Mouse (Mus musculus): ENCODE data around the gene Rbfox1.

The Rbfox1 gene

DNA sequence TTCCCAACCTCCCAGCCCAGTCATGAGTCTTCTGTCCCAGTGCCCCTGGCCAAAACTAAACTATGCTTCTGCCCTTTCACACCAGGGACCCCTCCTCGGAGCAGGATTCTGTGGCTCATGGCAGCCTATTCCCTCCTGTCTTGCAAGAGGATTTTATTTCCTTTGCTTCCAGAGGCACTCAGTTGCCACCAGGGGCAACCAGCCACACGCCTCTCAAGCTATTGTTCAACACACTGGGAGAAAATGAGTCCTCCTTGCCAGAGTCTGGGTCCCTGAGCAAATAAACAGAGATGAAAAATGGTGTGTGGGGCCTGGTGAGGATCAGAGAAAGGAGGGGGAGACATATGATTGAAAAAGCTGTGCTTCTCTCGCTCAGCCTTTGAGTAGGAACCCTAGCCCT is 327.8 kb downstream of the Rbfox1 start:
- in situ Hi-C loops (cut with MseI, MboI), result no loop called here

DNA sequence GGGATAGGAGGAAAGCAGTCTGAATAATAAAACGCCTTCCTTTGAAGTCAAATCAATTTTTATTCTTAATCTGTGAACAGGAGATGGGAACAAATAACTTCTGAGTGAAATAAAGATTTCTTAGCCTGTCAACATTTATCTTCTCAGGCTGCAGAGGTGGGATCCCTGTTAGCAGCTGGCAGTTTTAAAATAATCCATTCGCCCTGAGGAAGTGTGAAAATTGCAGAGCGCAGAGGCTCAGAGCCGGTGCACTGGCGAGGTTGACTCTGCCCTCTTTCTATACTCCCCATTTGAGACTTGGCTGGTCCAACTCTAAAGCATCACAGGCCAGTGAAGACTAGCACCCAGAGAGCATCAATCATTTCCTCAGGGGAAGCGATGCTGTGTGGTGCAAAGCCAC is 342.3 kb downstream of the Rbfox1 start:
- in situ Hi-C loops (cut with MseI, MboI), result no loop called here

DNA sequence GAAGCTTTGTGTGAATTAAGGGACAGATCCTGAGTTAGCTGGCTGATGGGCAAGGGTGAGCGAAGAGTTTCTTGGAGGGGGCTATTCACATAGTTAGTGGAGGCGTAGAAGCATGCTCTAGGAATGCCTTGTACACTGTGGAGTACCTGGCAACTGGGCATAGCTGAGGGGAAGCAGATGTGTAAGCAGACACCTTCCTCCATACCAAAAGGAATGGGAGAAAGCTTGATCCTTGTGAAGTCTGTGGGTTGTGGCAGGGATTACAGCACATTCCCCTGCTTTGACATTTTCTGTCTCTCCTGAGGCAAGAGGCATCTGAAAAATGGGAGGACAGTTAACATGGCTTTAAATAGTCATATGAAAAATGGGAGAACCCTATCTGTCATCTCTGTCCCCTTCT is 347.8 kb downstream of the Rbfox1 start:
- in situ Hi-C loops (cut with MseI, MboI), result no loop called here

DNA sequence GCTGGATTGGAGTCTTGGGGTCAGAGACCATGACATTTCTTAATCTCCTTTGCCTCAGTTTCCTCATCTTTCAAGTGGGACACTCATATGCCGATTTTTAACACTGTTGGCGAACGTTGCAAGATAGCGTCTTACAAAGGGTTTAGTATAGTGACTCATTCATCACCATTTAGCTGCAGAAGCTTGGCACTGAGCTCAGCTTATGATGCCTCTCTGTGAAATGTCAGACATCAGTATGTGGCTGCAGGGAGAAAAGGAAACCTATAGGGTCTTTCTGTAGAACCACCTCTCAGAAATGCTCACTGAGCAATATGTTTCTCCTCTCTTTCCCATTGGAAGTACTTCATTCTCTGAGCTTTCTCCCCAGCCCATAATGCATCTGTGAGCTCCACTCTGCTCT is 356.2 kb downstream of the Rbfox1 start:
- in situ Hi-C loops (cut with MseI, MboI), result no loop called here

DNA sequence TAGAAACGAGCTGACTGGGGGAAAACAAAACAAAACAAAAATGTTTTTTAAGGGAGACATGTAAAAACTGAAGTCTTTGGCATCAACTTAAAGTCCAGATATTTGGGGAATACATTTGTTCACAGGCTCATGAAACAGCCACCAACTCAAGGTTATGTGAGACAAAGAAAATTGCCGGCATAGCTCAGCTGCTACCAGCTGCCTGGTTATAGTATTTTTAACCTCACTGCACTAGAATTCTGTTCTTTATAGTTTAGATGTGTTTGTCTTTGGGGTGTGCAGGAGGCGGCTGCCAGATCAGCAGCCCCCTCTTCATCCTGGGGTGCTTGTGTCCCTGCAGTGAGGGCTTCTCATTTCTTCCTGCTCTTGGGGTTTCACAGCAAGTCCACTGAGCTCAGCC is 357.3 kb downstream of the Rbfox1 start:
- in situ Hi-C loops (cut with MseI, MboI), result no loop called here

DNA sequence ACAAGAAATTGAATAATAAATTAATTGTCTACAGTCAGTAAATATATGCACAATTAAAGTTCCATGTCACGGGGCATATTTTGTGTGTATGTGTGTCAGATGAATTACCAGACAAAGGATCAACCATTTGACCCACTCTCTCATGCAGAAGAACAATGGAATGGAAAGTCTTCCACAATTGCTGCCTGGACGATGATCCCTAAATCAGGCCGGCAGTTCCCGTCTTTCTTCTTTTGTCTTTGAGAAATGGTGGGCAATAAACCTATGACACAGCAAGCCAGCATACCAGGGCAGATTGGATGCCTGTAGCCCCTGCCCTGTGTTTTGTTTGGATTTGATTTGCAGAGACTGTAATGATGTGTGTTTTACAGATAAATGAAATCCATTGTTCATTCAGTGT is 362.4 kb downstream of the Rbfox1 start:
- in situ Hi-C loops (cut with MseI, MboI), result no loop called here

DNA sequence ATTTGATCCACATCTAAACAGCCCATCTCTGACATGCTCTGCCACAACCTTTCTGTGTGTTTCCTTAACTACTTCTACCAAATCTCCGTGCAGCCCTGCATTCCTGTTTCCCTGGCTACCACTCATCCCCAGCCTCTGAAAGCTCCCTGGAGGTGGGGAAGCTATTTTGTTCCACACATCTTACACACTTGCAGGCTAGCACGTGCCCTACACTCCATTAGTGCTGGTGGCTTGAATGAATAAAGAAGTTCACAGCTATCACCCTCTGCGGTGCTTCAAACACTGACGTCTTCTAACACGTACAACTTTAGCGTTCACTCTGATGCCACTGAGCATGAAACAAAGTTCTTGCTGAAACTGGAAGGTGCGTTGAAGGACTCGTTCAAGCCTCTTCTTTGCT is 379.4 kb downstream of the Rbfox1 start:
- in situ Hi-C loops (cut with MseI, MboI), result no loop called here

DNA sequence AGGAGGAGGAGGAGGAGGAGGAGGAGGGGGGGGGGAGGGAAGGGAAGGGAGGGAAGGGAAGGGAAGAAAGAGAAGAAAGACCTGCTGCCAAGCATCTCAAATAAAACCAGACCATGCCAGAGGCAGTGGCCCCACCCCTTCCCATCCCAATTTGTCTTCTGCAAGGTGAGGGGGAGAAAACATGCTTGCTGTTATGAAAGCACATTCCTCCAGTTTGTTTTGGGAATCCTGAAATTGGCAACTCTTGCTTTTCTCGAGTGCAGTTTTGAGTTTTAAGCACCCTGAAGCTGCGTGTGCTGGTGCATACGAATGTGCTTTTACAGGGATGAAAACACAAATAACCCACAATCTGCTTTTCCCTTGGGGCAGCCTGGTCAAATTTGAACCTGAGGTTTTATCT is 380.5 kb downstream of the Rbfox1 start:
- in situ Hi-C loops (cut with MseI, MboI), result no loop called here

DNA sequence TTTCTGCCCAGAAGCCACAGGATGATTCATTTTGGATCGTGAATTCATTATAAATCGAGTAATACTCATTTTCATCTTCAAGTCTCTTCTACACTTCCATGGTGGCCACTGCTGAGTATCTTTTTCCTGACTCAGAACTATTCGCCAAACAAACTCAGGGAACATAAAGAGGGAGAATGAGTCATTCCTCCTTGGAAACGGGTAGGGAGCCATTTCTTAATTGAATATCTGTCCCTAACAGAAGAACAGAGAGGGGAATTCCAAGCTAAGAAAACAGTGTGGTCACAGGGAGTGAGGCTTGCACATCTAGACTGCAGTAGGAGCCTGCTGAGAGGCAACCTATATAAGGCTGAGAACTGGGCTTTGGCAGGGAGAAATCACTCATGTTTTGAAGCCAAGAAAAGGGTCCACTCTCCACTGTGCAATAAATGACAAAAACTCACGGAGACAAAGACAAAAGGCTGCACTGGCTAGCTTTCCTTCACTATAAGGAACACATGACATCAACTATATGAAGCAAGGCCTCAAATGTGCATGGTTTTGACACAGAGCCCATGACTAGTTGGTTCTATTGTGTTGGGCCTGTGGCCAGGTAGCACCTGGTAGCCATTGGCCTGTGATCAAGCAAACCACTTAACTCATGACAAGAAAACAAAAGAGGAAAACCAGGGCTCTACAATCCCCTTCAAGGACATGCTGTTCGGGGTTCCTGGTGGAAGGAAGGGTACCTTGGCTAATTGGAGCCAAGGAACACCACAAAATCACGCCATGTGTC is 386.6 kb downstream of the Rbfox1 start:
- in situ Hi-C loops (cut with MseI, MboI), result no loop called here

DNA sequence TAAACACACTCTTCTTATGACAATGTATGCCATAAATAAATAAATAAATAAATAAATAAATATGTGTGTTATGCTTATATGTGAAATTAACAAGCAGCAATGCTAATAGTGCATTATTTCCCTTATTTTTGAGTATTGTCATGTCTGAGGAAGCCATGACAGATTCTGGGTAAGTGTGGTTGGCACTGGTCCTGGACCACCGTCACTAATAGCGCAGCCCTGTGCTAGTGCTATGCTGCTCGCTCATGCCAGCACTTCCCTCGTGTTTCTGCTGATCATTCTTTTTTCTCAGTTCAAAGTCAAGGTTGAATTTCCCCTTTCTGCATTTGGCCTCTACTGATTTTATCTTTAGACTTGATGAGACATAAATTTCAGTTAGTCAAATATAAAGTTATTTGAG is 398.3 kb downstream of the Rbfox1 start:
- in situ Hi-C loops (cut with MseI, MboI), result no loop called here

DNA sequence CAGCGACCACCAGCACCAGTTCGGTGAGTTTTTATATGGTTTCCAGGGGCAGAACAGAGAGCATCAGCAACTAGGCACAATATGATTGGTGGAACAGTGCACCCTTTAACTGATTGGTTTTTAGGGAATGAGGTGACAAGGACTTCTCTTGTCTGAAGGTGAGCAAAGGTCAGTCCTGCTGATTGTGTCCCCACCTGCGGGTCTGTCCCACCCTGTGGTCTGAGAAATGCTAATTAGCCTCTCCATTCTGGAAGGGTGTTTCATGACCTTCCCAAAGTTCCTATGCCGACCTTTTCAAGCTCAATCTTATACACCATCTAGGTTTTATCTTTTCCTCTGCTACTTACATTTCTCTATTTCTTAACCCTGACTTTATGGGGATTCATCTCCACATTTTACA is 399.2 kb downstream of the Rbfox1 start:
- in situ Hi-C loops (cut with MseI, MboI), result no loop called here

DNA sequence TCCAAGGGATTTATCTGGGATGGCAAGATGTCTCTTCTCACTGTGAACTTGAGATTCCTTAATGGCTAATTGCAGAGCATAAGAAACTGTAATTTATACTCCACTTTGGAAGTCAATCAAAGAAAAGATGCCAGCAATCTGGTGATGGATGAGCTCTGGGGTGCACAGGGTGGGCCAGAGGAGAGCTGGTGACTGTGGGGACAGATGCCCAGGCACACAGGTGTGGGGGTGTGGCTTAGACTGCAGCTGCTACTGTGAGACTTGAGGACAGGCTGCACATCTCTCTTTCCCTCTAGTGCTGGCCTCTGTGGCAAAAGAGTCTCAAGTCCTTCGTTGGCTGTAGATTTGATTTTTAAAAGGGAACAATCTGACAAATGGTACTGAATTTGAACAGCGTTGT is 402.5 kb downstream of the Rbfox1 start:
- in situ Hi-C loops (cut with MseI, MboI), result no loop called here

DNA sequence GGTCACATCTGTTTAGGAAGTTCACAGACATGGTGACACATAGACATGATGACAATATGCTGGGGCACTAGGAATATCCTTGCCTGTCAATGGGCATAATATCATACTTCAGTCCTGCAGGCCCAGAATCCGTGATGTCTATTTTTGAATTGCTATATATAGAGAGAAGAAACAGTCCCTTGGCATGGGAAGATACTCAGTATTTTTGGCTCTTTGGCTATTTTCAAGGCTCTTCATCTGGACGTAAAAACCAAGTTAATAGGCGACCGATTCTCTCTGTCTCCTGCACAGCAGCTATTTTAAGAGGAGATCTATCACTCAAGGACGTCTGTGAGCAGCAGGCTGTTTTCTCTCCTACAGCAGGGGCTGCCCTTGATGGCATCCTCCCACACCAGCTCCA is 415.0 kb downstream of the Rbfox1 start:
- in situ Hi-C loops (cut with MseI, MboI), result no loop called here

DNA sequence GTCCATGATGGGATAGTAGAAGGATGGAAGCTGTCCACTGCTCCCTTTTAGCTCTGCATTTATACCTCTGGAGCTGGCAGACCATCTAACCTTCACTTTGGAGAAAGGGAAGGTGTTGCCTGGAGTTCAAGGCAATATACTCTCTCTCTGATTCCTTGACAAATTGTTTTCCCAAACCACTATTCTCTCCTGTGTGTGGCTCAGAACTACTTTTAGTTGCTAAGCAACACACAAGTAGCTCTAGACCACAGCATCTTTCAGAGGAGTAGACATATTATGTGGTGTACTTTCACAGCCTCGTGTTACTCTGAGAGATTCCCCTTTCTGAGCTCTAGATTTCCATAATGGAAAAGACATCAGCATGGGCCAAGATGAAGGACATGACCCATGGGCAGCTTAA is 417.9 kb downstream of the Rbfox1 start:
- in situ Hi-C loops (cut with MseI, MboI), result no loop called here

DNA sequence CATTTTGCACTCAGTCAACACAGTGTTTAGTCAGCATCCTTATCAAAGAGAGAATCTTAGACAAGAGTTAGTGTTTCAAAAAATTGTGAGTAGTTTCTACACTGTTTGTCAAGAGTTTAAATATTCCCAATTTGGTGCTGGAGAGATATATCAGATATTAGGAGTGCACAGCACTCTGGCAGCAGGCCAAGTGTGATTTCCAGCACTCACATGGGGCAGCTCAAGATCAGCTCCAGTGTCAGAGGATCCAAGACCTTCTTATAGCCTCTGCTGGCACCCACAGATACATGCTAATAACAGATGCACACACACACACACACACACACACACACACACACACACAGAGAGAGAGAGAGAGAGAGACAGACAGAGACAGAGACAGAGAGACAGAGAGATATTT is 424.8 kb downstream of the Rbfox1 start:
- in situ Hi-C loops (cut with MseI, MboI), result no loop called here

DNA sequence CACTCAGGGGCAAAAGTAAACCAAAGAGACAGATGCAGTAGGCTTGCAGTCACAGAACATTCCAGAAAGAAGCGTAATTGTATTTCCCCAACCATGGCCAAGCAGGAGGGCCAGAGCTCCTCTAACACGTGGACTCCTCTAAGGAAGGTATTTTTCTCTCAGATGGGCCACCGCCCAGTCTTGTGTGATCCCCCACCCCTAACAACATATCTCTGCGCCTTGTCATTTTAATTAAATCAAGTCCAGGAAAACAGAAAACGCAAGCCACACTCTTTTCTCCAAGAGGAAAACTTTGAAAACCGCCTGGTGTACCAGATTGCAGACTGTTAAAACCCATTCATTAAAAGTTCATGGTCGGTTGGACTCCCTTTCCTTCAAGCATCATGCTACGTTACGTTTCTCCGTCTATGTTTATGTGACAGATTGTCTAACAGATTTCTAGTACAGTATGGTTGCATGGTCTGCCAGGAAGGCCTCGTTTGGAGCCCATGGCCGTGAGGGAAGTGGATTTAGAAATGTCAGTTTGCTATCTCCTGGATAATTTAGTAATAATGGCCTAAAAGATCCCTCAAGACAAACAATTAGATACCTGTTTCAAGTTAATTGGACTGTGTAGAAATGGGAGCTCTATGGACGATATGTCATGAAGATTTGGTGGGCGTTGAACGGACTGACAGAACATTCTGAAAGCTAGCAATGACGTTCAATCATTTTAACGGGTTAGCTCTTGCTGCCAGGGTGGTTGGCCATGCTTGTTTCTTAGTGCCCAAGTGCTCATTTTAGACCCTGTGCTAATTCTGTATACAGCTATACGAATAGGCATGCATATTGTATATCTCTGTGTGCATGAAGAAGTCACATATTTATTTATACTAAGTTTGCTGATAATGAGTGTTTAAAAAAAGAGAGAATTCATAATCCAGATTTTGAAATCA is 425.9 kb downstream of the Rbfox1 start:
- in situ Hi-C loops (cut with MseI, MboI), result no loop called here

DNA sequence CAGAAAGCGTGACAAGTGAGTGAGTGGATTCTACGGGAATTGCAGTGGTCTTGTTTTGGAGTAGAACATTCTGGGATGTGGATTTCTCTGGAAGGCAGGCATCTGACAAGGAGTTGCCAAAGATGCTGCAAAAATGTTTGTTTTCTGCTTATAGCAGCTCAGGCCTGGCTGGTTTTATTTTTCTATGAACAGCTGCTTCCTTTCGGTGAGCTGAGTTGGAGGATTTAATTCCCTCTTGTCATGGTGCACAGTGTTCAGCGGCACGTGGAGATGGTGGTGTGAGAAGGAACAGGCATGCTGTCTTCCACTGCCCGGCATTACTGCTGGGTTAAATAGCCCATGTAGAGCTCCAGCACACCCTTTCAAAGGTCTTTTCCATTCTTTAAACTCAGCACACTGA is 428.5 kb downstream of the Rbfox1 start:
- in situ Hi-C loops (cut with MseI, MboI), result no loop called here

DNA sequence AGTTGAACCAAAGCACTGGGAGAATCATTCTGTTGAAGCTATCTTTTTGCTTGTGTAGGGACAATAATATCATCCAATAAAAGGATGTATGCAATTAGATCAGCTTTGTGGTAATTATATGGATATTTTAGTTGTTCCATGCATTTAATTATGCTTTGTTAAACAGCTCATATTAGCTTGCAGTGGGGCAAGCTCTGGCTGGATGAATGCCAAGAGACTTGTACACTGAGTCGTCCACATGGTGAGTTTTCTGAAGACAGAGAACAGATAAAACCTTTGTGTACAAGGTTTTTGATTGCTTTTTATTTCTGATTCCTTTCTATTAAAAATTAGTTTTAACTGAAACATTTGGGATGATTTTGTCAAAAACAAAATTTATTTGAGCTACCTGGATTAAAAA is 439.7 kb downstream of the Rbfox1 start:
- in situ Hi-C loops (cut with MseI, MboI), result no loop called here

DNA sequence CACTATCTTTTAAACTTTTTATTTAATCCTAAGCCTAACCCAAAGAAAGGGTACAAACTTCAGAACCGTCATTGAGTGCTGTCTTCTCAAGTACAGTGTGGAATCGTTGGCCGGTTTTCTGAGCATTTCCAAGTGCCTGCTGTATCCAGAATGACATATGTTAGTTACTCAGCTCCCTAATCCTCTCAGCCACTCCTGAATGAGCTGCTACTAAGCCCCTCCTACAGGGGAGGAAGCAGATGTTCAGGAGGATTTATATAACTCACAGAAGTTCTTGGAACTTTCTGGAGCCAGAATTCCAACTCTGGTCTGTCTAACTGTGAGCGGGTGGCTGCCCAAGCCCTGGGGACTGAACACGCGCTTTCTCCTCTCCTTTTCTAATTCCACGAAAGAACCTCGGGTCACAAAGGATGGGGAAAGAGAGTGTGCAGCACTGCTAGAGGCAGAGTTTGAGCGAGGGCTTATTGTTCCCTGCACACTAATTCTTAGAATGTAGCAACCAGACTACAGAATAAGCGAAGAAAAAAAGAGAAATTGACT is 446.3 kb downstream of the Rbfox1 start:
- in situ Hi-C loops (cut with MseI, MboI), result no loop called here

DNA sequence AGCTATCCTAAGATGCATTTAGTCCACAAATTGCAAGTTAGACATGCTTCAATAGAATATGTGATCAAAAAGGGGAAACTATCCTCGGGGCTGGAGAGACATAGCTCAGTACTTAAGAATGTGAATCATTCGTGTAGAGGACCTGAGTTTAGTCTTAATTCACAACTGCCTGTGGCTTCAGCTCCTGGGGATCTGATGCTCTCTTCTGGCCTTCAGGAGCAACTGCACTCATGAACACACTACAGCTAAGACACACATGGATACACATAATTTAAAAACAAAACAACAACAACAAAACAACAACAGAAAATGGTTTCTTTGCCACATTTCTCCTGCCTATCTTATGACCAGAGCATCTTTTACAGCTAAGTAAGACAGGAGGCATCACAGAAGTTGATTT is 448.1 kb downstream of the Rbfox1 start:
- in situ Hi-C loops (cut with MseI, MboI), result no loop called here

DNA sequence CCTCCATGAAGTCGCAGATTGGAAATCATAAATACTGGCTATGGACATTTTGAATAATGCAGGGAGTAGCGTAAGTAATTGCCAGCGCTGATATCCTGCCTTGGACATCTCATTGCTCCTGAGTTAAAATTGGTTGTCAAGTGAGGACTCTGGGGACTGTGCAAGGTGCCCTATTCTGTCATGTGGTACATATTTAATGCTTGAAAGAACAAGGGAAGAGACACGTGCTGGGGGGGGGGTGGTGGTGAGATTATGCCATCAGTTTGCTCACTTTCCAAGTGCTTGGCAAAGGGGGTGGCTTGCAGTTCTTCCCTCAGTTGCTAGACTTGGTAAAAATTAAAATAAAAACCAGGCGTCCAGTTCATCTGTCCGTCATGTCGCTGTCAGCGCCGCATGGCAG is 462.9 kb downstream of the Rbfox1 start:
- in situ Hi-C loops (cut with MseI, MboI), result no loop called here

DNA sequence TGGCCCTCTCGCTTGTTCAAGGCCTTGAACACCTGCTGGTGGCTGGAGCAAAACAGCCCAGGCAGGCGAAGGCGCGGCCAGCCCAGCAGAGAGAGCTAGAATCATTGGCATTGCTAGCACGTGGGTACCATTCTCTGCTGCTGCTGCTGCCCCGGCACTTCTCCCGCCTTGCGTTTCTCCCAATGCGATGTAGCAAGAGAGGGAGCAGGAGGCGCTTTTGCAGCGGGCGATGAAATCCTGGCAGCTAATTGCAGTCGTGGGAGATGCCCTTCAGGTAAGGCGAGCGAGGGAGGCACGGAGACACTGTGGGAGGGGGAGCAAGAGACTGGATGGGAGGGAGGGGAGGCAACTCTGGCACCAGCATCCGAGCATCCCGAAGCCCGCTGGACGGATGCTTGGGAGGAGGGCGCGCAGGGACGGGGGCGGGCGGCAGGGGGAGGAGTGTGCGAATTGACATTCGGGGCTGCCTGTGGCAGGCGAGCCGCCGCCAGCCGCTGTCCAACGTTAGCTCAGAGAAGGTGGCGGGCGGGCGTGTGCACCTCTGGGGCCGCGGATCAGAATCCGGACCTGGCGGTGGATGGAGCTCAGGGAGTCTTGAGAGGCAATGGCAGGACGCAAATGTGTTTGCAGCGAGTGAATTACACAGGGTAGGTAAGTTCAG is 463.6 kb downstream of the Rbfox1 start:
- in situ Hi-C loops (cut with MseI, MboI), result no loop called here

Data from mouse trophoblast stem cell (cell line).